Mouse (Mus musculus) small intestine, adult 2 months (tissue): ENCODE measurements around the gene Btbd6. TPM values are rescaled to one million over a fixed set of nuclear protein-coding genes. Genes with fewer than 3 reads are reported as not detected.

Source experiments
- H3K27ac ChIP-seq: fragments of 200-500 bp; 2 replicates; pipeline ENCODE4 v1.5.1; 2012; ENCODE audit warnings: low read depth, low read length, control low read depth, inconsistent platforms; ENCODE audit not compliant: insufficient read depth
- H3K27me3 ChIP-seq: fragments of 200-500 bp; 2 replicates; pipeline ENCODE4 v1.6.1; 2012; ENCODE audit warnings: mild to moderate bottlenecking, moderate library complexity, low read length, inconsistent platforms; ENCODE audit not compliant: control insufficient read depth, insufficient read depth
- H3K36me3 ChIP-seq: fragments of 200-500 bp; 2 replicates; pipeline ENCODE4 v1.6.1; 2012; ENCODE audit warnings: mild to moderate bottlenecking, low read length, control low read depth, inconsistent platforms; ENCODE audit not compliant: control insufficient read depth, insufficient read depth
- H3K4me1 ChIP-seq: fragments of 200-500 bp; 2 replicates; pipeline ENCODE4 v1.6.1; 2012; ENCODE audit warnings: low read length, inconsistent platforms, mixed read lengths; ENCODE audit not compliant: control insufficient read depth, insufficient read depth, insufficient read length
- H3K4me3 ChIP-seq: fragments of 200-500 bp; 2 replicates; pipeline ENCODE4 v1.5.1; 2012; ENCODE audit warnings: low read depth, mild to moderate bottlenecking, control low read depth, inconsistent platforms, low read length, moderate library complexity
- CTCF ChIP-seq: fragments of 200-500 bp; IDR thresholded peaks from 2 replicates; pipeline ENCODE4 v1.5.1; 2012; ENCODE audit warnings: low read depth, mild to moderate bottlenecking, control low read depth, inconsistent platforms, low read length, moderate library complexity, mixed read lengths; ENCODE audit not compliant: insufficient replicate concordance, insufficient read length; ENCODE audit errors: extremely low read depth
- POLR2A ChIP-seq: fragments of 200-500 bp; IDR thresholded peaks from 2 replicates; pipeline ENCODE4 v1.6.1; 2012; ENCODE audit warnings: low read depth, mild to moderate bottlenecking, control low read depth, inconsistent platforms, low read length, moderate library complexity
- WGBS: fragments of 180-500 bp; shearing (Covaris S2); methylation state at CpG from one replicate; pipeline ENCODE4 v1.1.7; 2018; 5-methylcytosine and 5-hydroxymethylcytosine counted together
- polyA plus RNA-seq: library from polyadenylated mRNA; depleted of rRNA; stranded (reverse); fragments of >200 nt; gene quantifications from 2 replicates; pipeline ENCODE4 v1.2.3, GENCODE M21; 2012; rRNA removed

Btbd6 gene
- polyA plus RNA-seq, 1 experiment = 206 TPM

DNA sequence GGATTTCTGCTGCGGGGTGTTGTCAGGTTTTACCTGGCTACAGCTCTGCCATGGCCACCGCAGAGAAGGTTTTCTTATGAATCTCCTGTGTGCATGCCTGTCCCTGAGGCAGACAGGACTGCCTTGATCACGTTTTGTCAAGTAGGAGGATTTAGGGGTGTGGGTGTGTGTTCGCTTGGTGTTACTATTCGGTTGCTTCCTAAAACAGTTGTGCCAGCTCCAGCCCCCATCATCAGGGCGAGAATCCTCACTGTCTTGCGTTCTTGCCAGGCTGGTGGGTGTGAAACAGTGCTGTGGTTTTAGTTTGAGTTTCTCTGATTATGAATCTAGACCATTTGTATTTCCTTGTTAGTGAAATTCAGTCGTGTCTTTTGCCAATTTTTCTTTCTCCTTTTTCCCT is 40.7 kb downstream of the Btbd6 start:
- 72% methylated on average over 8 of the region's 8 CpGs for WGBS
- Histone ChIP-seq H3K4me3 (no peak overlapping the region), H3K4me1 (peaks cover 28% of the 10 kb centered on the region), H3K27ac (no peak overlapping the region), H3K27me3 (no peaks in the 10 kb centered on the region), H3K36me3 (peaks cover 4% of the 10 kb centered on the region)
- TF ChIP-seq POLR2A (no peak), CTCF (no peak)

DNA sequence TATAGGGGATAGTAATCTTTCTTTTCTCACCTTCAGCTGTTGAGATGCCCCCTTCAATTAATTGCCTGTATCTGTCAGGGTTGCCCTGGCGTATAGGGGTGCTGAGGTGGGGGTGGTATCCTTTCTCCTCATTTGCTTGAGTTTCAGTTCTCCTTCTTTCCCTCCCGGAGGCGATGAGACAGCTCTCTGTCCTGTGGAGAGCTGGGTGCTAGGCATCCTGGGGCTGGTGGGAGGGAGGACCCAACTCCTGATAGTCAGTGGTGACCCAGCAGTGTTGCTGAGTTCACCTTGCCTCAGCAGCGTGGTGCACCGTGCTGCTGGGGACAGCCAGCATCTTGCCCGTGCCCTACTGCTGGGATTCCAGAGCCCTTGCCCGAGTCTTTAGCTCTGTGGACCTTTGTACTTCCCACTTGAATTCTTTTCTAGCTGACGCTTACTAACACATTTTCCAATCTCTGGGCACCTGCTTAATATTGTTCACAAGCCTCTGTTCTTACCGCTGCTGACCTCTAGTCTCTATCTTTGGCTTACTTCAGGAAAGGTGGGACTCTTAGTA is 41.2 kb downstream of the Btbd6 start:
- no peak overlapping the region for H3K27ac ChIP-seq
- WGBS = 42% methylated on average over 9 of the region's 9 CpGs
- peaks cover 4% of the 10 kb centered on the region for H3K36me3 ChIP-seq
- TF ChIP-seq POLR2A = no peak
- no peak for TF ChIP-seq CTCF
- H3K27me3 ChIP-seq = no peaks in the 10 kb centered on the region
- no peak overlapping the region for H3K4me3 ChIP-seq
- H3K4me1 ChIP-seq = peaks cover 28% of the 10 kb centered on the region

DNA sequence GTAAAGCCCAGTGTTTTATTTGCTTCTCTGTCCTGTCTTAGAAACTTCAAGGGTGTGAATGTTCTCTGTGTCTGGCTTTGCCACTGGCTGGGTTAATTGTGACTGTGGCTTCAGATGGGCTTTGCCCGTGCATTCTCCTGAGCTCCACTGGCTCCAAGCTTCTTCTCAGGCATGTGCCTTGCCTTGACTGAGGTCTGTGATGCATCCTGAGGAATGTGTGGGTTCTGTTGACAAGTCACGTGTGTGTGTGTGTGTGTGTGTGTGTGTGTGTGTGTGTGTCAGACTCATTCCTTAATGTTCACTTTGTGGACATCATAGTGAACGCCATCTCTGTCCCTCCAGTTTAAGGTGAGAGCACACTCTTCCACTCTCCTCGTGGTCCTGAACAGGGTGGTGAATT is 42.5 kb downstream of the Btbd6 start:
- no peak overlapping the region for H3K27ac ChIP-seq
- no peaks in the 10 kb centered on the region for H3K27me3 ChIP-seq
- peaks cover 4% of the 10 kb centered on the region for H3K36me3 ChIP-seq
- H3K4me3 ChIP-seq = no peak overlapping the region
- WGBS = 85% methylated on average over 4 of the region's 4 CpGs
- TF ChIP-seq CTCF (no peak), POLR2A (no peak)
- H3K4me1 ChIP-seq = peaks cover 26% of the 10 kb centered on the region

- no peaks in the 10 kb centered on the region for H3K27me3 ChIP-seq
- no peak overlapping the region for H3K4me3 ChIP-seq
- H3K27ac ChIP-seq = no peak overlapping the region
- peaks cover 4% of the 10 kb centered on the region for H3K36me3 ChIP-seq
- TF ChIP-seq CTCF (no peak), POLR2A (no peak)
- peaks cover 15% of the 10 kb centered on the region for H3K4me1 ChIP-seq
Measured at GRCm38 (mm10) chr12:113021488-113021887, 45.2 kb downstream of the Btbd6 start.

- 79% methylated on average over 4 of the region's 4 CpGs for WGBS
- TF ChIP-seq CTCF = no peak
- no peak for TF ChIP-seq POLR2A
- H3K36me3 ChIP-seq = peaks cover 4% of the 10 kb centered on the region
- no peaks in the 10 kb centered on the region for H3K27me3 ChIP-seq
- H3K4me1 ChIP-seq = peaks cover 10% of the 10 kb centered on the region
- no peak overlapping the region for H3K27ac ChIP-seq
- no peak overlapping the region for H3K4me3 ChIP-seq
Measured at GRCm38 (mm10) chr12:113023082-113023481, 46.8 kb downstream of the Btbd6 start.

DNA sequence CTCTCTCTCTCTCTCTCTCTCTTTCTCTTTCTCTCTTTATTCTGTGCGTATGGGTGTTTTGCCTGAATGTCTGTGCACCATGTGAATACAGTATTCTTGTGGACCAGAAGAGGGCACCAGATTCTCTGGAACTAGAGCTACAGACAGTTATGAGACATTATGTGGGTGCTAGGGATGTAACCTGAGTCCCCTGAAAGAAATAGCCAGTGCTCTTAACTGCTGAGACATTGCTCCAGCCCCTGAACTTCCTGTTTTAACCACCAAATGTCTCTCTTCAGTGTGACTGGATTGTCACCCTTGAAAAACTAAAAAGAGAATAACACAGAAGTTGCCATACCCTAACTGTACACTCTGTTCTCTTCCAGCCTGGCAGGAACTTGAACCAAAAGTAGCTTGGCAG is 50.3 kb downstream of the Btbd6 start:
- no peak overlapping the region for H3K27ac ChIP-seq
- 96% methylated on average over 1 of the region's 1 CpGs for WGBS
- H3K4me1 ChIP-seq = peaks cover 21% of the 10 kb centered on the region
- H3K4me3 ChIP-seq = no peak overlapping the region
- TF ChIP-seq CTCF (no peak), POLR2A (no peak)
- no peaks in the 10 kb centered on the region for H3K27me3 ChIP-seq
- no peaks in the 10 kb centered on the region for H3K36me3 ChIP-seq

GRCm38 (mm10) chr12:113027495-113027894 is 51.2 kb downstream of the Btbd6 start:
- H3K4me1 ChIP-seq = peaks cover 21% of the 10 kb centered on the region
- H3K27ac ChIP-seq = no peak overlapping the region
- no peak for TF ChIP-seq POLR2A
- no peak overlapping the region for H3K4me3 ChIP-seq
- 94% methylated on average over 2 of the region's 2 CpGs for WGBS
- no peaks in the 10 kb centered on the region for H3K36me3 ChIP-seq
- no peaks in the 10 kb centered on the region for H3K27me3 ChIP-seq

- Histone ChIP-seq H3K27ac (no peak overlapping the region), H3K4me1 (peaks cover 21% of the 10 kb centered on the region), H3K27me3 (no peaks in the 10 kb centered on the region), H3K4me3 (no peak overlapping the region), H3K36me3 (no peaks in the 10 kb centered on the region)
- TF ChIP-seq CTCF (no peak), POLR2A (no peak)
- 86% methylated on average over 5 of the region's 5 CpGs for WGBS
Measured at GRCm38 (mm10) chr12:113028067-113028466, 51.8 kb downstream of the Btbd6 start.

Other genes with a start within 250 kb of the Btbd6 start
- gene Pld4, start 215.8 kb upstream of the Btbd6 start, polyA plus RNA-seq = 21.8 and 28.2 TPM in 2 replicates
- gene Ahnak2, start 173.8 kb upstream of the Btbd6 start, polyA plus RNA-seq = 1.4 and 2.1 TPM in 2 replicates
- gene Clba1, start 167.5 kb upstream of the Btbd6 start, polyA plus RNA-seq = 1.2 and 1.6 TPM in 2 replicates
- gene Cdca4, start 147.1 kb upstream of the Btbd6 start, polyA plus RNA-seq = 8.0 and 15.8 TPM in 2 replicates
- gene Gpr132, start 108.3 kb upstream of the Btbd6 start, polyA plus RNA-seq = 5.4 and 8.2 TPM in 2 replicates
- gene Jag2, start 46.7 kb upstream of the Btbd6 start, polyA plus RNA-seq = 6.2 and 9.1 TPM in 2 replicates
- 40.8 and 42.4 TPM in 2 replicates for gene Nudt14, start 34.4 kb upstream of the Btbd6 start, polyA plus RNA-seq
- 43.7 and 95.6 TPM in 2 replicates for gene Brf1, start 24.2 kb downstream of the Btbd6 start, polyA plus RNA-seq
- 16.0 and 27.0 TPM in 2 replicates for gene Pacs2, start 38.0 kb downstream of the Btbd6 start, polyA plus RNA-seq
- gene Tex22, start 98.0 kb downstream of the Btbd6 start, polyA plus RNA-seq = not detected in 2 replicates
- 23.9 and 47.6 TPM in 2 replicates for gene Mta1, start 121.8 kb downstream of the Btbd6 start, polyA plus RNA-seq
- gene Crip2, start 163.8 kb downstream of the Btbd6 start, polyA plus RNA-seq = 73.8 and 86.3 TPM in 2 replicates
- 4,805 and 16,576 TPM in 2 replicates for gene Crip1, start 169.8 kb downstream of the Btbd6 start, polyA plus RNA-seq
- gene Tedc1, start 179.9 kb downstream of the Btbd6 start, polyA plus RNA-seq = 9.2 and 18.3 TPM in 2 replicates
- gene Tmem121, start 209.4 kb downstream of the Btbd6 start, polyA plus RNA-seq = 1.8 and 2.4 TPM in 2 replicates